Mouse (Mus musculus) mesoderm, embryonic 11.5 days (tissue): ENCODE results near the gene Spz1.
A peak's percentile ranks its signal among the peaks of the same experiment; 100 is the strongest.

Experiments used
- DNase-seq: peaks from one replicate; pipeline ENCODE4 v3.0.0-alpha.2; 2012; ENCODE audit warnings: low read depth, low spot score

Spz1 gene

DNA sequence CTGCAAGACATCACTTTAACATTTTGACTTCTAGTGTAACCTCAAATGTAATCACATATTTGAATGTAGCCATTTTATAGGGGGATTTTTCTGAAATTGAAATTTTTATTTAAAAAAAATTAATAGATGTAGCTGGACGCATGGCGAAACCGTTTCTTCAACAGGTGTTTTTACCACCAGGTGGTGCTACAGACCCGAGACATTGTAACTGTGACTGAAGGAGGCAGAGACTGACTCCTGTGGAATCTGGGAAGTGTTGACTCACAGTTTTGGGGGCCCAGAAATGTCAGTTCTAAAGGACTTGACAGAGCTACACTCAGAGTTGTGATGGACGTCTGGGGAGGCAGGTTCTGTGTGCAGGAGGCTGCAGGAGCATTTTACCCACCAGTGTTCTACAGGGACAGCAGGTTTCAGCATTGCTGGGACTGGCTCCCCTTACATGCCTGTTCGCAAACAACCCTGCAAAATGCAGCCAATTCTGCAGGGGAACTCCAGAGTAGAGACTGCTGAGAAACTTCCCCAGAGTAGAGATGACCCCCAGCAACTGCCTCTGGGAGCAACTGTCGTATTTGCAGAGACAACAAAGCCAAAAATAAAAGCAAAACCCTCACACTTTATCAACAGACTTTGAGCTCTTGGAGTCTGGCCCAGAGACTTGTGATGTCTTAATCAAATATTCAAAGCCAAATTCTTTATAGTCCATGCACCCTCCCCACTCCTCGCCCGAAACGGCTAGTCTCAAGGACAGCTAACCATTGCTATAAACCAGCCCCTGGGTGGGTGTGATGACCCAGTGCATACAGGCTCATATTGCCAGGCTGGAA, 4.5 kb upstream of the Spz1 start:
- peak; percentile 70 for DNase-seq

DNA sequence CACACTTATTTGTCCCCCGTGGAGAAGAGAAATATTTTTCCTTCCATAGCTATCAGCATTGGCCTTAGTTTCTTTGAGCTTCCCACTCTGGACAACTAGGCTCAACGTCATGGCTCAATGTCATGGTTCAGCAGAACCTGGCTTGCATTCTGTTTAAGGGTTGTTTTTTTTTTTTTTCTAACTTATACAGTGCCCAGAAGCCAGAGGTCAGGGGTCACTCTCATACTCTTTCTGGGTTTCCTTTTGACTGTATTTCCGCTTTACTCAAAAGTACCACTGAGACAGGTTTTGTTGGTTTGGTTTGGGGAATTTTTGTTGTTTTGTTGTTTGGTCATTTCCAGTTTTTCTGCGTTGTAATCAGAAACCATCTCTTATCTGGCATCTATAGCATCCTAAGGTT, 2.2 kb upstream of the Spz1 start:
- DNase-seq = no peak

DNA sequence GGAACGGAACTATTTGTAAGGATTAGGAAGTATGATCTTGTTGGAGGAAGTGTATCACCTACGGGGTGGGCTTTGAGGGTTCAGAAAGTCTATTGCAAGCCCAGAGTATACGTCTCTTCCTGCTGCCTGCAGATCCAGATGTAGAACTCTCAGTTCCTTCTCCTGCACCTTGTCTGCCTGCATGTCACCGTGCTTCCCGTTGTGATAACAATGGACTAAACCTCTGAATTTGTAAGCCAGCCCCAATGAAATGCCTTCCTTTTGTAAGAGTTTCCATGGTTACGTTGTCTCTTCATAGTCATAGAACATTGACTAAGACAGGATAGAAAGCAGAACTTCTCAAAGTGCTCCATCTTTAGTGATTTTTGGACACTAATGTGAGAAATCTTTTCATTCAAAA, 716 bp upstream of the Spz1 start:
- DNase-seq = no peak

DNA sequence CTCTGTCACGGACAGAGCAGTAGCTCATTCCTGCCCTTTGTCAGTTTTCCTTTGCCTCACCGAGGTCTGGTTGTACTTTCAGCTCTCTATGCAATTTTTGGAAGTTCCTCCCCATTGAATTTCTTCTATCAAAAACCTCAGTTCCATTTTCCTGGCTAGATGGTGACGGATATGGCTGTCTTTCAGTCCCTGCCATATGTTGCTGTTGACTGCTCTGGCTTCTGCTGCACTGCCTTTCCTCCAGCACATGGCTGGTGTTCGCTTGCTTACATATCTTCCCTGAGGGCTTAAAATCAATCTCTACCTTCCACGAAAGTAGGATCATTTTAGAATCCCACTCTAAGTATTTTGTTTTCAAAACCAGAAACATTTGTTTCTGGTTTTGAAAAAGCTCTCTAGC, 16.5 kb downstream of the Spz1 start:
- DNase-seq = no peak

DNA sequence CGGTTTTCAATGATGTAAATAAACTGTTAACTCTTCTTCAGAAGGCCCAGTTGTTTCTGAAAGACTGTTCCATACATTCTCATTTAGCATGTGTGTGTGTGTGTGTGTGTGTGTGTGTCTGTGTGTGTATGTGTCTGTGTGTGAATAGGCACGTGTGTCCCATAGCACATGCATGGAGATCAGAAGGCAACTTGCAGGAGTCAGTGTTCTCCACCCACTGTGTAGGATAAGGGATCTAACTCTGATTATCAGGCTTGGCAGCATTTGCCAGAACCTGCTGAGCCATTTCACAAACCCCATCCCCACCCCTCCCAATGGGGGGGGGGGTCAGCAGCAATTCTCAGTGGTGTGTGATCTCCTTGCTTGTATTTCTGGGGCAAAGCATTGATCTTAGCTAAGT, 18.7 kb downstream of the Spz1 start:
- DNase-seq = no peak

DNA sequence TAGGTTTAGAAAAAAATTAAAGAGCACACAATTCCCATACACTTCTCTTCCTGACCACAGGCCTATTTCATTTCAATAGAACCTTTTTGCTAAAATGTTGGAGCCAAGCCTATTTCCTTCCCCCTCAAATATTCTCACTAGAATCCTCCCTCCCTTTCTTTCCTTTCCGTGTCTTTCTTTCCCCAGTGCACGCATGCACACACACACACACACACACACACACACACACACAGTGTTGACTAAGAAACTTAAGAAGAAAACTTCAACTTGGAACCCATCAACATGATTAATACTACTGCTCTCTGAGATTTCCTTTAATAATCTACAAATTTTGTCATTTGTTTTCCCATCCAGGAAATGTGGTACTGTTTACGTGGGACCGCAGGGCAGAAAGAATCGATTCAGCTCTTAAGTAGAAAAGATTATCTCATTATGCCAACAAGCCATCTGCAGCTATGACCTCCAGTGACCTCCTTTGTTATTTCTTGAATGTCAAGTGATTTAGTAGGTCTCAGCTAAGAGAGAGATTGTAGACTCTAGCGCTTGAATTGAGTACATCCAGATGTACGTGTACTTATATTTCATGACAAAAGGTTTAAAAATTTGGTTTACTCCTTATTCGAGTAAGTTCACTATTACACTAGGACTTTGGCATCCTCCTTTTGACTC, 19.4 kb downstream of the Spz1 start:
- DNase-seq = peak; percentile 91

DNA sequence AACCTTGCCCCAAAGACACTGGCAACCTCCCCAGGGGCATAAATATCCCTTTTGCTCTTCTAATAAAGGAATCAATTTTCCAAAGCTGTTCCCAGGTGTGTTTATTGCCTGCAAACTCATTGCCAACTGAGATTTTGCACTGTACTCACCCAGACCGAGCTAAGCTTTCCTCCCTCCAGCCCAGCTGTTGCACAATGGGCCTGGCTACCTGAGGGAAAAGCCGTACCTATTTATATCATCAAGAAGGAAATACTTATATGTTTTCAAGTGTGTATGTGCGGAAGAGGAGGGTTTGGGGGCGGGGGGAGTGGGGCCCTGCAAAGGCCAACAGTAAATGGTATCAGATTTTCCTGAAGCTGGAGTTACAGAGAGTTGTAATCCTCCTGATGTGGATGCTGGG, 28.9 kb downstream of the Spz1 start:
- no peak for DNase-seq

DNA sequence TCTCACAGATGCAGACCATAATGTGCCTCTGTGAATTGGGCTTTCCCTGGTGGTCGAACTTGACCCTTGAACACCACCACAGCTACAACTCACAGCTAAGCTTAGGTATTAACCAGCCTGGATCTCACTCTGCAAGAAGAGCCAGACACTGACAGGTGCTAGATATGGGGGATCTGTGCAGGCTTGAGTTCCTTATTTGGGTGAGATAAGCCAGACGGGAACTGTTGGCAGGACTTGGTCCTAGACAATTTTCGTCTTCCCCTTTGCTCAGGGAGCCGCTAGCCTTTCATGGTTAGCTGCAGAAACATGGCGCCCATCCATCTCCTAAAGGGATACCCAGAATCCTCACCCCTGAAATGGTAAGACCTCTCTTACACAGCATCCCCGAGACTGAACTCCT, 35.0 kb downstream of the Spz1 start:
- DNase-seq = no peak

DNA sequence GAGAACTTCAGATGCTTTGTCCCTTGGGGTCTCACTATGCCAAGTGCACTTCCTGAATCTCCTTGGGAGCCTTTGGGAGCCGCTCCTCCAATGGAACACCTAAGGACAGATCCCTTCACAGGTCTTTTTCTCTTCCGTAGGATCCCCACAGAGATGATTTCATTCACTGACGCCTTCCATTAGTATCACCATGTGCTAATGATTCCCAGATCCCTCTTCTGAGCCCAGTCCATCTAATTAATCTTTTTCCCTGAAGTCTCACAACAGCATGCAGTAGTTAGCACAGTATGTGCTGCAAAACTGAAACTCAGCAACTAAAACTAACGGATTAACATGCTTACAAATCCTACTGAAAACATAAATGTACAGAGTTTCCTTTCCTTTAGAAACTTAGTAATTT, 36.8 kb downstream of the Spz1 start:
- no peak for DNase-seq

DNA sequence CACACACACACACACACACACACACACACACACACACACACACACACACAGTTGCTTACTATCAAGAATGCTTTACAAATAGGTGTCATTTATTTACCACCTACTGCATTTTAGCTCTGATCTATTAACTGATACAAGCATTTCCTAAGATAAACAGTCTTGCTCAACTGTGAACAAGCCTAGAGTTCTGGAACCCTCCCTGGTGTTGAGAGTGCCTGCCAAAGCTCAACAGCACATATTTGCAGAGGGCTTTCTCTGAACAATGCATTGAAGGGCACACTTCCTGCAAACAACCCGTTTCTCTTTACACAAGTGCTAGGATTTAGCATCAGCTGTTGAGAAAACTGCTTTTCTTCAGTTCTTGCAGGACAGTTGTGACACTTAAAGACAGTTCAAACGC, 42.2 kb downstream of the Spz1 start:
- DNase-seq = no peak

DNA sequence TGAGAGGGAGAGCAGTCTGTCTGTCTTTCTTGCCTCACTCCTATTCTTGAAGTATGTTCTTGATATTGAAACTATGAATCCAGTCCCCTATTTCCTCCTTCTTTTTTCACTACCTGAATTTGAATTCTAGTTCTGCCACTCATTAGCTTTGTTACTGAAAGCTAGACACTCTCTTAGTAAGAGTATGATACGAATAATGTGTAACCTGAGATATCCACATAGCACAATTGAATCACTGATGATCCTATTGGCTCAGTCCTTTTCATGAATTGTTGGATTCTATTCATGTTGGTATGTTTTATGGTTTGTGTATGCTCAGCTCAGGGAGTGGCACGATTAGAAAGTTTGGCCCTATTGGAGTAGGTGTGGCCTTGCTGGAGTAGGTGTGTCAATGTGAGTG, 43.8 kb downstream of the Spz1 start:
- no peak for DNase-seq

DNA sequence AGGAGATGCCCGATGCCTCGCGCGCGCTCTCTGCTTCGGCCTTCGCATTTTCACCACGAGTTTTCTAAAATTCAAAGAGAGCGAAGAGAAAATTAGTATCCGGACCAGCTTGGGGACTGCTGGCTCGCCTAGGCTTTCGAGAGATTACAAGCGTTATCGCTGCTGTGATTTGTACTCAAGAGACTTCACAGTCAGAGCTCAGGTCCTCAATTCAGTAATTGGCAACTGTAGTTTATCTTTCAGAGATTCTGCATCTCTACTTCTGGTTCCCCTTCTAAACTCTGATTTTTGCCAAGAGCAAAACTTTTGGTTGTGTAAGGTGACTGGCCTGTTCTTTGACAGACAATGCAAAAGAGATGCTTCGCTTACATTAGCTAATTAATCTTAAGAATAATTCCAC, 44.7 kb downstream of the Spz1 start:
- DNase-seq = no peak

DNA sequence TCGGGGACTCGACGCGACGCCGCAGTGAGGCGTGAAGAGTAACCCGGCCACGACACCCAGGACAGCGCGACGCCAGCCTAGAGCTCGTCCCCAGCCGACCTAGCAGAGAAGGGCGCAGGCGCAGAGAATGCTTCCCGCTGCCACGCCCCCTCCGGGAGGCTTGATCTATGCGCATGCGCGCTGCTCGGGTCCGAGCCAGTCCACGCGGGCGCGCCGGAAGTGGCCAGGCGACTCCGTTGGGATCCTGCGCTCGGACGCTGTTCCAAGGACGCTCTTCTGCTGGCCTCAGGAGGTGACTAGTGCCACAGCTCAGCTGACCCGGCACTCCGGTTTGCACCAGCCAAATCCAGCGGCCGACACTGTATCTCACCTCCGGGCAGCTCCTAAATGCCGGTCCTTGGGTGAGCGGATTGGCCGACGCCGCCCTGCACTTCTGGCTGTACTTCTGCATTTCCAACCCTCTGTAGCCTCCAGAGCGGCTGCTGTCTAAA, 45.2 kb downstream of the Spz1 start, which contains the start of gene Zfyve16:
Gene Zfyve16, minus strand, starts transcription at position 148 of the 491 bp plus-strand sequence.
- peak; percentile 97 for DNase-seq

DNA sequence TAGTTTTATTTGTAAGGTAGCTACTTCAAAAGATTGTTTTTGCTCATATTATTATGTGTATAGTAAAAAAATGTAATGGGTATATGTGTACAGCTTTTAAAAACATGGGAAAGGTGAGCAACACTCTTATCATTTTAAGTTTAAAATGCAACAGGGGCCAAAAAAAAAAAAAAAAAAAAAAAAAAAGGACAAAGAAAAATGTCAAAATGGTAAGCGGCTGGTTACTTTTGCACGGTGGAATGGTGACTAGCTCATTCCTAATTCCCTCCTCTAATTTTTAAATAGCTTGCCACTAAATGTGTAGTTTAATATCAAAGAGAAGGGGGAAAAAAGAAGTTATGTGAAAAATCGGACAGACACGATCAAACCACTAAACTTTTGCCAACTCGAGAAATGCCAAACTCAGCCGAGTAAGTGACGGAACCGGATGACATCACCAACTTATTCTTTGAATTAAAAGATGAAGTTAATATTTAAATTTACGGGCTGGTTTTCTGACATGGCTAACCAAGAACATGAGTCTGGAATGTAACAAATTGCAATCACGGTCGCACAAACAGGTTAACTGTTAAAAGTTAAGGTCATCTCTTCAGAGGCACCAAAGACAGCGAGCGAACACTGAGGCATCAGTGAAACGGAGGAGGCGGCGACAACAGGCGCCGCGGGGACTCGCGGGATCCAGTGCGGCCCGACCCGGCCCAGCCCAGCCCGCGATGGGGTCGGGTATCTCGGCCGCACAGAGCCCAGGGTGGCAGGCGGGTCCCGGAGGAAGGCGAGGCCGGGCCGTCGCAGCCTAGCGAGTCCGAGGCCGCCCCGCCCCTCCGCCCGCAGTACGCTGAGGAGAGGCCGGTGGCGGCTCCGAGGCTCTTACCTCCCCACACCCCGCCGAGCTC, 45.9 kb downstream of the Spz1 start:
- no peak for DNase-seq
